Mouse (Mus musculus): ENCODE data around the gene Fam131c.

Gene Fam131c

GRCm38 (mm10) chr4:141408577-141408976, 40.6 kb downstream of the Fam131c start:
- no peak for DNase-seq (ENCODE audit: low read depth)

GRCm38 (mm10) chr4:141411430-141411992, 43.5 kb downstream of the Fam131c start:
- DNase-seq (ENCODE audit: low read depth) = no peak

- DNase-seq (ENCODE audit: low read depth) = no peak
Observed at GRCm38 (mm10) chr4:141415924-141416323, 47.9 kb downstream of the Fam131c start, which contains the start of gene Clcnkb. TSS of gene Clcnkb (minus strand) at chr4:141416014.

GRCm38 (mm10) chr4:141419398-141420191, 51.6 kb downstream of the Fam131c start:
- DNase-seq (ENCODE audit: low read depth) = no peak

- no peak for DNase-seq (ENCODE audit: low read depth)
Observed at GRCm38 (mm10) chr4:141420192-141420829, 52.3 kb downstream of the Fam131c start, which contains the start of gene Hspb7. TSS of gene Hspb7 (plus strand) at chr4:141420779.

- DNase-seq (ENCODE audit: low read depth) = no peak
Observed at GRCm38 (mm10) chr4:141420886-141421285, 52.9 kb downstream of the Fam131c start.

GRCm38 (mm10) chr4:141421423-141421822, 53.4 kb downstream of the Fam131c start:
- no peak for DNase-seq (ENCODE audit: low read depth)

GRCm38 (mm10) chr4:141422841-141423240, 54.8 kb downstream of the Fam131c start:
- no peak for DNase-seq (ENCODE audit: low read depth)

GRCm38 (mm10) chr4:141423288-141423687, 55.3 kb downstream of the Fam131c start:
- DNase-seq (ENCODE audit: low read depth) = no peak

- no peak for DNase-seq (ENCODE audit: low read depth)
Observed at GRCm38 (mm10) chr4:141423691-141424431, 55.8 kb downstream of the Fam131c start.

- DNase-seq (ENCODE audit: low read depth) = no peak
Observed at GRCm38 (mm10) chr4:141425484-141426479, 57.8 kb downstream of the Fam131c start.

GRCm38 (mm10) chr4:141426796-141427745, 59.1 kb downstream of the Fam131c start:
- DNase-seq (ENCODE audit: low read depth) = no peak

- DNase-seq (ENCODE audit: low read depth) = no peak
Observed at GRCm38 (mm10) chr4:141427921-141428320, 59.9 kb downstream of the Fam131c start.

- no peak for DNase-seq (ENCODE audit: low read depth)
Observed at GRCm38 (mm10) chr4:141429381-141429780, 61.4 kb downstream of the Fam131c start.

GRCm38 (mm10) chr4:141429847-141430246, 61.8 kb downstream of the Fam131c start:
- no peak for DNase-seq (ENCODE audit: low read depth)

- DNase-seq (ENCODE audit: low read depth) = no peak
Observed at GRCm38 (mm10) chr4:141430997-141431396, 63.0 kb downstream of the Fam131c start.

GRCm38 (mm10) chr4:141432666-141433065, 64.6 kb downstream of the Fam131c start:
- DNase-seq (ENCODE audit: low read depth) = no peak

GRCm38 (mm10) chr4:141433191-141433590, 65.2 kb downstream of the Fam131c start:
- DNase-seq (ENCODE audit: low read depth) = no peak
